Mouse (Mus musculus) gastrocnemius, adult 2 months (tissue): ENCODE results near the gene Hrh1. TPM values are rescaled to one million over a fixed set of nuclear protein-coding genes. Genes with fewer than 3 reads are reported as not detected.
"Not testable (repeated sequence)": the region's sequence is repeated elsewhere in the genome, so short reads cannot be mapped to it uniquely, and the experiment has no call there.

Source experiments
- DNase-seq: peaks from one replicate; pipeline ENCODE4 v3.0.0; 2022
- H3K27ac ChIP-seq: fragments of 200-600 bp; 2 replicates; pipeline ENCODE4 v1.8.1; 2022; ENCODE audit warnings: mild to moderate bottlenecking
- H3K4me3 ChIP-seq: fragments of 200-600 bp; 2 replicates; pipeline ENCODE4 v1.8.1; 2022; ENCODE audit warnings: mild to moderate bottlenecking, moderate library complexity
- CTCF ChIP-seq: fragments of 200-600 bp; IDR thresholded peaks from 2 replicates; pipeline ENCODE4 v1.8.1; 2022; ENCODE audit warnings: antibody characterized with exemption, mild to moderate bottlenecking, moderate library complexity
- intact Hi-C: fragments of 180-260 bp; cut with DNase I; formaldehyde crosslinking; loops from one replicate; pipeline ENCODE4 v1.15.1; 2025
- total RNA-seq, 2 experiments: library from RNA; stranded (reverse); gene quantifications; 2 replicates each; pipeline ENCODE4 v1.2.3; 2021

Gene Hrh1
- total RNA-seq, 2 experiments from 2014 or later: 0.36 to 0.67 TPM

GRCm38 (mm10) chr6:114489371-114489770 lies 91.6 kb downstream of the Hrh1 start:
- no peak for TF ChIP-seq CTCF
- no peak for DNase-seq
- Histone ChIP-seq H3K4me3 (no peak overlapping the region), H3K27ac (no peak overlapping the region)
- intact Hi-C loops: no loop called here

GRCm38 (mm10) chr6:114492588-114492987 lies 94.9 kb downstream of the Hrh1 start:
- H3K4me3 ChIP-seq, H3K27ac ChIP-seq, DNase-seq, intact Hi-C loops: not testable (repeated sequence)

GRCm38 (mm10) chr6:114494987-114495386 lies 97.3 kb downstream of the Hrh1 start:
- H3K27ac ChIP-seq, DNase-seq, H3K4me3 ChIP-seq, intact Hi-C loops: not testable (repeated sequence)

- intact Hi-C loops, H3K27ac ChIP-seq, H3K4me3 ChIP-seq, DNase-seq: not testable (repeated sequence)
These were observed 116.3 kb downstream of the Hrh1 start for GRCm38 (mm10) chr6:114514038-114514437.

GRCm38 (mm10) chr6:114528709-114529108 lies 131.0 kb downstream of the Hrh1 start:
- intact Hi-C loops, H3K27ac ChIP-seq, DNase-seq, H3K4me3 ChIP-seq: not testable (repeated sequence)

Other genes with a start within 250 kb of the Hrh1 start
- gene Slc6a1, start 115.3 kb upstream of the Hrh1 start, total RNA-seq: under 1 TPM in 1 of 2 experiments, not detected in 1; 0.10 TPM
- gene Atg7, start 245.2 kb downstream of the Hrh1 start, total RNA-seq: 10 to 100 TPM in 1 of 2 experiments, 1 to 10 TPM in 1; 9.6 to 11.5 TPM